Mouse (Mus musculus): ENCODE results near the gene Tdpoz1. TPM values are rescaled to one million over a fixed set of nuclear protein-coding genes. Genes with fewer than 3 reads are reported as not detected.
"Not testable (repeated sequence)": the region's sequence is repeated elsewhere in the genome, so short reads cannot be mapped to it uniquely, and the experiment has no call there.

Tdpoz1 gene
- not detected in 2 replicates for polyA plus RNA-seq (2015; fragmentation: Nextera tagmentation; extraction: Ambion mirVana)

DNA sequence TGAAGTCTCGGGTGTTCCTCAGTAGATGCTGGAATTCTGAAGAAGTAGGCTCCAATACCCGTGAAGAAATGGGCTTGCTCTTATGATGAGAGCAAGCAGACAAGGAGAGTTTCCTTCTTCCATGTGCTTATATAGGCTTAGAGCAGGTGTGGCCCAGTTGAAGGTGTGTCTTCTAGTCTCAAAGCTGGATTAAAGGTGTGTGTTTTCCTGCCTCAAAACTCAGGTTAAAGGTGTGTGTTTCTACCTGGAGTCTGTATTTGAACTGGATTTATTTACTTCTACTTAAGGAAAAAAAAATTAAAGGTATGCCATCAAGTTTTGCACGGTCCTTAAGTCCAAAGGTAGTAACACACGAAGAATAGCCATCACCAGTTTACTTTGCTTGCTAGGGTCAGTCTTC lies at the start of gene Tdpoz1:
TSS of gene Tdpoz1 (minus strand) at position 101 of the 400 bp plus-strand sequence.
- not testable (repeated sequence) for H3K9me3 ChIP-seq (replicated peaks); H3K4me2 ChIP-seq; H3K4me3 ChIP-seq (replicated peaks); H3K27ac ChIP-seq; DNase-seq; H3K9ac ChIP-seq; H3K4me1 ChIP-seq (replicated peaks); H3K27me3 ChIP-seq; H3K36me3 ChIP-seq; ATAC-seq (ENCODE audit: low read depth)
- WGBS (ENCODE audit: insufficient replicate concordance) = 48% methylated on average over 3 of the region's 4 CpGs

DNA sequence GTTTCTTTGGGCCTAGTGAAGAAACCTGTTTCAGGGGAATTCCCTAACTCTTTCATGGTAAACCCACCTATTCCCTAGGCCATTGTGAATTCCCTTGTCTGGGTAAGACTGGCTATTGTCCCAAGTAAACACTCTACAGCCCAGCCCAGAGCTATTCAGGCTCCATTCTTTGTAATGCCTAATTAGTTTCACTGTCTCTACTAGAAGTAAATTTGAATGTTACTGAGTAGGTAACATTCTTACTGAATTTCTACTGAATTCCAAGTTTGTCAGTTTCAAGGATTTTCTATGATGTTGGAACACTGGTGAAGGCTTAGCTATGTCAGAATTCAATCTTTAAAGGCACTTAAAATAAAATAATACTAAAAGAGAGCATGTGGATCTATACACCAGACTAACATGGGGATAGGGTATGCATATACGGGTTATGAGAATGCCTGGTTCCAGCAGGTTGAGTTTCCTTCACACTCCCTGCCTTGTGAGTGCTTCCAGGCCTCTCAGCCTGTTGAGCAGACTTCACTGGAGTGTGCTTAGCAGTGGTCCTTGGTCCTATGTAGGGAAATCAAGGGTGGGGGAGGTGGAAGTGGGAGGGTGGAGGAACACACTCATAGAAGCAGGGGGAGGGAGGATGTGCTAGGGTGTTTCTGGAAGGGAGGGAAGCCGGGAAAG lies 33.0 kb upstream of the Tdpoz1 start:
- not testable (repeated sequence) for H3K4me3 ChIP-seq (replicated peaks); H3K27ac ChIP-seq; H3K36me3 ChIP-seq; H3K9me3 ChIP-seq (replicated peaks); H3K4me2 ChIP-seq; H3K27me3 ChIP-seq; H3K9ac ChIP-seq; H3K4me1 ChIP-seq (replicated peaks); DNase-seq; ATAC-seq (ENCODE audit: low read depth)
- 67% methylated on average over 2 of the region's 2 CpGs for WGBS (ENCODE audit: insufficient replicate concordance)

DNA sequence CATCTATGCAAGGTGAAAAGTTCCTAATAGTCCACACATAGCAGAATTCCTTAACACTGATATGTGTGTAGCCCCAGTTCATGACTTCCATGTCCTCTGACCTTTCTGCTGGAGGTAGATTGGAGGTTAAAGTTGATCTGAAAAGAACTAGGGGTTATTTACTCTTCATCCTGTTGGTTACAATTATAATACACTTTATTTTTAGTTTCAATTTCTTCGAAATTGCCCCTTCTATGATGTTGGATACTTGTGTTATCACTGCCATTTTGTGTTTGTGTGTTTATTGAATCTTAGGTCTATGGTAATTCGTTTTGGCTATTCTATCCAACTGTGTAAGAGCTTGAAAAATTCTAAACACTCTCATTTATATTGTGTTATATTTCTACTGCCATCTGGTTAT lies 16.9 kb upstream of the Tdpoz1 start, which contains the start of gene Gm37596:
TSS of gene Gm37596 (minus strand) at position 101 of the 400 bp plus-strand sequence.
- H3K9ac ChIP-seq; H3K36me3 ChIP-seq; DNase-seq; H3K9me3 ChIP-seq (replicated peaks); ATAC-seq (ENCODE audit: low read depth); H3K27ac ChIP-seq; H3K4me3 ChIP-seq (replicated peaks); H3K4me1 ChIP-seq (replicated peaks); H3K4me2 ChIP-seq; H3K27me3 ChIP-seq: not testable (repeated sequence)
- 35% methylated on average over 1 of the region's 2 CpGs for WGBS (ENCODE audit: insufficient replicate concordance)

DNA sequence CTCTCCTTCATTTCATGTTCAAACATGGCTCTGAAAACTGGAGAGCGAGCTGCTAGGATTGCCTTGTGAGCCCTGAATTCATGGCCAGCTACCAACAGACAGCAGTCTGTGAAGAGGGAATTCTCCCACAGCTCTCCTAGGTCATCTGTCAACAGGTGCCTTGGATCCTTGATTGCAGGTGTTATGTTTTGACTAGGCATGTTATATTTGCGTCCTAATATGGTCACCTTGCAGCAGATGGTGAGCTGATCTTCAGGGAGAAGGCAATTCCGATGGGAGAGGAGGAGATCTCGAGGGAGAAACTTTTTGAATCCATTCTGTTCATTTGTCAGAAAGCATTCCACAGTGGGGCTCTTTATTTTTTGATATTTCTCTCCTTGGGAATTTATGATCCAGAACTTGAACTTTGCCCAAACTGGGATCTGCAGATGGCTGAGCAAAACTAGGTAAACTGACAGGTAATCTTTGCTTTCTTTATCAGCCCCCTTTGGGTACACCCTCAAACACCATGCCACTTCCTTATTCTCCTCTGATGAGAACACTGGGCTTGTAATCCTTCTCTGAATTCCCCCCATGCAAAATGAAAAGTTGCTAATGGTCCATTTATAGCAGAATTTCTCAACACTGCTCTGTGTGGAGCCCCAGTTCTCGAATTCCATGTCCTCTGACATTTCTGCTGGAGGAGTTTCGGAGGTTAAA lies 5.2 kb downstream of the Tdpoz1 start:
- WGBS (ENCODE audit: insufficient replicate concordance) = 48% methylated on average over 5 of the region's 6 CpGs
- not testable (repeated sequence) for H3K4me1 ChIP-seq (replicated peaks); H3K4me2 ChIP-seq; H3K9me3 ChIP-seq (replicated peaks); H3K27me3 ChIP-seq; H3K27ac ChIP-seq; ATAC-seq (ENCODE audit: low read depth); H3K4me3 ChIP-seq (replicated peaks); H3K36me3 ChIP-seq; DNase-seq; H3K9ac ChIP-seq

DNA sequence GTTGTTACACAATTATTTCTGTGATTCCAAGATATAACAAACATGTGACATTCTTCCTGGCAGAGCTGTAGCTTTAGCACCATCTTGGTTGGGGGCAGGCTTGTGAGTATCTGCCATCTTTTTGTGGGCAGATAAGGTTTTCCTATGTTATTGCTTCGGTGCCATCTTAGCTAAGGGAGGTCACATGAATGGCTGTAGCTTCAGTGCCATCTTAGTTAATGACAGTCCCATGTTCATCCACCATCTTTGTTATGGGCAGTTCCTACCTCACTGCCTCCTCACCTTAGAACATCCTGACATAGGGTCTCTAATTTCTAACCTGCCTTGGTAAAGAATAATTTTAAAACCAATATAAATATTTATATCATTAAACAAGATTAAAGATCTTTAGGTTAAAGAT lies 21.9 kb downstream of the Tdpoz1 start:
- H3K9me3 ChIP-seq (replicated peaks) = no peaks in the 10 kb centered on the region
- H3K36me3 ChIP-seq = no peaks in the 10 kb centered on the region
- no peak for ATAC-seq (ENCODE audit: low read depth)
- no peak overlapping the region for H3K4me3 ChIP-seq (replicated peaks)
- H3K27ac ChIP-seq = no peak overlapping the region
- no peak overlapping the region for H3K4me2 ChIP-seq
- H3K27me3 ChIP-seq = no peaks in the 10 kb centered on the region
- no peak overlapping the region for H3K9ac ChIP-seq
- WGBS (ENCODE audit: insufficient replicate concordance) = 40% methylated on average over 1 of the region's 1 CpGs
- H3K4me1 ChIP-seq (replicated peaks) = no peaks in the 10 kb centered on the region
- no peak for DNase-seq

DNA sequence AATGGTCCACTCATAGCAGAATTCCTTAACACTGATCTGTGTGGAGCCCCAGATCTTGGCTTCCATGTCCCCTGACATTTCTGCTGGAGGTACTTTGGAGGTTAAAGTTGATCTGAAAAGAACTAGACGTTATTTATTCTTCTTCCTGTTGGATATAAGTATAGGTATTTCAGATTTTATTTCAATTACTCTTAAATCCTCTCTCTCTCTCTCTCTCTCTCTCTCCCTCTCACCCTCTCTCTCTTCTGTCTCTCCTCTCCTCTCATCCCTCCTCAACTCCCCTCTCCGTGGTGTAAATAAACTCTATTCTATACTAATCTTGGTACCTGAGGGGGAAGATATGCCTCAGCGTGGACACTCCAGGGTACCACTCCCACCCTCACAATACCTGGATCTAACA lies 23.5 kb downstream of the Tdpoz1 start, which contains the start of gene Tdpoz2:
TSS of gene Tdpoz2 (minus strand) at position 101 of the 400 bp plus-strand sequence.
- no peak for ATAC-seq (ENCODE audit: low read depth)
- Histone ChIP-seq H3K36me3 (no peaks in the 10 kb centered on the region), H3K4me2 (no peak within 1 kb of the TSS), H3K9ac (no peak within 1 kb of the TSS), H3K9me3 (replicated peaks) (no peaks in the 10 kb centered on the region), H3K27ac (no peak within 1 kb of the TSS), H3K4me3 (replicated peaks) (no peak within 1 kb of the TSS), H3K4me1 (replicated peaks) (no peaks in the 10 kb centered on the region), H3K27me3 (no peaks in the 10 kb centered on the region)
- DNase-seq = no peak
- WGBS (ENCODE audit: insufficient replicate concordance) = 61% methylated on average over 3 of the region's 3 CpGs

DNA sequence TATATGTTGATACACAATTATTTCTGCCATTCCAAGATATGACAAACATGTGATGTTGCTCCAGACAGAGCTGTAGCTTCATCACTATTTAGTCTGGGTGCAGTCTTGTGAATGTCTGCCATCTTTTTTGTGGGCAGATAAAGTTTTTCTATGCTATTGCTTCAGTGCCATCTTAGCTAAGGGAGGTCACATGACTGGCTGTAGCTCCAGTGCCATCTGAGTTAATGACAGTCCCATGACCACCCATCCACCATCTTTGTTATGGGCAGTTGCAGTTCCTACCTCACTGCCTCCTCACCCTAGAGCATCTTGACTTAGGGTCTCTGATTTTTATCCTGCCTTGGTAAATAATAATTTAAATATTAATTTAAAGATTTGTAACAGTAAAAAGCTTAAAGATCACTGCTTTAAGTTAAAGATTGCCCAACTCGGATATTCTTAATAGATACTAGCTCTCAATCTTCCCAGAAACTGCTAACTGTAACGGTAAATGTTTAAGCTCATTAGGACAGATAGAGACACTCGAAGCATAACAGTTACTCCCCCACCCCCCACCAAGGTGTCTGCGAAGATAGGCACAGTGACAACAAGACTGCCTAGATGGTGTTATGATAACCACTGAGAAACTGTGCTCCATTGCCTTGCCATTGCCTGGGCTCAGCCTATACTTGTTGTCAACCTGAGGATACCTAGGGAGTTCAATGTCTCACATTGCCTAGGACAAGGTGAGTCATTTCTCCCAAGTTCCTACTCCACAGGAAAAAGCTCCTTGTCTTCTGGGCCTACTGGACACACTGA lies 45.0 kb downstream of the Tdpoz1 start:
- DNase-seq; H3K4me2 ChIP-seq; H3K27me3 ChIP-seq; H3K9me3 ChIP-seq (replicated peaks); ATAC-seq (ENCODE audit: low read depth); H3K9ac ChIP-seq; H3K27ac ChIP-seq; H3K4me3 ChIP-seq (replicated peaks); H3K4me1 ChIP-seq (replicated peaks); H3K36me3 ChIP-seq: not testable (repeated sequence)
- 52% methylated on average over 4 of the region's 4 CpGs for WGBS (ENCODE audit: insufficient replicate concordance)

Other genes with a start within 250 kb of the Tdpoz1 start
- 0.07 and 0.08 TPM in 2 replicates for gene Tchh, start 234.0 kb downstream of the Tdpoz1 start, polyA plus RNA-seq (2015; fragmentation: Nextera tagmentation; extraction: Ambion mirVana)
- gene Tchhl1, start 207.6 kb downstream of the Tdpoz1 start, polyA plus RNA-seq (2015; fragmentation: Nextera tagmentation; extraction: Ambion mirVana) = not detected in 2 replicates
- 148 and 157 TPM in 2 replicates for gene S100a11, start 155.8 kb downstream of the Tdpoz1 start, polyA plus RNA-seq (2015; fragmentation: Nextera tagmentation; extraction: Ambion mirVana)
- gene S100a10, start 121.2 kb downstream of the Tdpoz1 start, polyA plus RNA-seq (2015; fragmentation: Nextera tagmentation; extraction: Ambion mirVana) = 69.5 and 71.2 TPM in 2 replicates
- not detected in 2 replicates for gene Tdpoz2, start 23.6 kb downstream of the Tdpoz1 start, polyA plus RNA-seq (2015; fragmentation: Nextera tagmentation; extraction: Ambion mirVana)
- not detected in 2 replicates for gene Gm37596, start 16.8 kb upstream of the Tdpoz1 start, polyA plus RNA-seq (2015; fragmentation: Nextera tagmentation; extraction: Ambion mirVana)
- gene Gm5773, start 96.7 kb upstream of the Tdpoz1 start, polyA plus RNA-seq (2015; fragmentation: Nextera tagmentation; extraction: Ambion mirVana) = not detected in 2 replicates
- not detected in 2 replicates for gene Tdpoz4, start 120.1 kb upstream of the Tdpoz1 start, polyA plus RNA-seq (2015; fragmentation: Nextera tagmentation; extraction: Ambion mirVana)
- gene Tdpoz3, start 149.7 kb upstream of the Tdpoz1 start, polyA plus RNA-seq (2015; fragmentation: Nextera tagmentation; extraction: Ambion mirVana) = not detected in 2 replicates